ENCODE assay signal across 24 mouse cellular contexts in the genomic region with DNA sequence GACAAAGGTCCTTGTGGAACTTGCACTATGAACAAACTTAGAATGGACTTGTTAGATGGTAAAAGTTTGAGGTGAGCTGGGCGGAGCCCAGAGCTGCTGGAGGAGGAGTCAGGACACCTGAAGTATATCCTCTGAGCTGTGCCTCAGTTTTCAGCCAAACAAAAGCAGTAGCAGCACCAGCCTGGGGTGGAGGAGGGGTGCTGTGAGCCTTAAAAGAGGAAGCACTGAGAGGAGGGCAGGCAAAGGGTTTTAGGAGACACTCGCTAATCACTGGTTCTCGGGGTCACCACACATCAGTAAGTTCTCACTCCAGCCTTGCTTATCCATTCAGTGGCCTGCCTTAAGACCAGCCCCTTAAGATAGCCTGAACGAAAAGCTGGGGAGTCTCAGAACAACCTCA. TPM values are rescaled to one million over a fixed set of nuclear protein-coding genes. Genes with fewer than 3 reads are reported as not detected.
DNase-seq lines count a peak whose midpoint lies in the region; ATAC-seq and TF ChIP-seq lines count a peak whose summit lies in the region.
"Had no signal": no experiment of that assay in that cellular context is flagged by ENCODE, and none has a peak within 500 bp of the region (broad histone marks: within the 10 kb centered on the region; RNA-seq: fewer than 3 reads in every experiment).

No protein-coding gene starts in this region.

- no peak for DNase-seq in forebrain, embryonic 10.5 days (ENCODE audit: extremely low spot score, low spot score)
- DNase-seq in forebrain, embryonic 14.5 days (ENCODE audit: low spot score), result no peak
- DNase-seq in midbrain, embryonic 11.5 days (ENCODE audit: low spot score, missing footprints), result no peak
- DNase-seq in stomach, postnatal 0 days (ENCODE audit: low spot score), result no peak
- DNase-seq in urinary bladder, postnatal 36 days (ENCODE audit: low spot score in 2 of 2), result no peak
- no peak for DNase-seq in neural tube, embryonic 10.5 days (ENCODE audit: extremely low spot score, low spot score)
- DNase-seq: adrenal gland, adult 8-10 months; cerebellum, adult 8-10 months; cerebellum, postnatal 25 days; heart, postnatal 14 days; kidney, adult 8-10 months; kidney, postnatal 10 days; liver, postnatal 0 days; lung, postnatal 14 days; midbrain, embryonic 14.5 days; right cerebral cortex, adult 18-20 months; spleen, adult 18-20 months; thymus, postnatal 4 days had no signal

- peaks cover 37% of the 10 kb centered on the region for H3K4me1 ChIP-seq in forebrain, embryonic 10.5 days
- no peaks in the 10 kb centered on the region for H3K4me1 ChIP-seq in forebrain, embryonic 14.5 days (ENCODE audit: control insufficient read depth, insufficient read depth, low read length)
- H3K4me1 ChIP-seq in midbrain, embryonic 15.5 days, result peaks cover 8% of the 10 kb centered on the region; the same call in 1 of the 2 replicates
- peaks cover 7% of the 10 kb centered on the region; the same call in 1 of the 2 replicates for H3K4me1 ChIP-seq in midbrain, embryonic 11.5 days (ENCODE audit: control insufficient read depth, insufficient read depth, low read length)
- peaks cover 2% of the 10 kb centered on the region; the same call in 1 of the 2 replicates for H3K4me1 ChIP-seq in stomach, postnatal 0 days (replicated peaks; ENCODE audit: control insufficient read depth, insufficient read depth)

- H3K4me2 ChIP-seq in forebrain, embryonic 14.5 days (ENCODE audit: low read length), result no peak overlapping the region
- H3K4me2 ChIP-seq in midbrain, embryonic 15.5 days, result no peak overlapping the region
- no peak overlapping the region for H3K4me2 ChIP-seq in midbrain, embryonic 11.5 days
- H3K4me2 ChIP-seq in stomach, postnatal 0 days (replicated peaks; ENCODE audit: low read depth), result no peak overlapping the region
- H3K4me2 ChIP-seq: forebrain, embryonic 15.5 days; limb, embryonic 12.5 days; liver, embryonic 12.5 days had no signal

- WGBS in forebrain, embryonic 10.5 days, result 39% methylated on average over 4 of the region's 4 CpGs
- 47% methylated on average over 4 of the region's 4 CpGs for WGBS in forebrain, embryonic 14.5 days
- 40% methylated on average over 4 of the region's 4 CpGs for WGBS in midbrain, embryonic 15.5 days
- WGBS in midbrain, embryonic 11.5 days, result 41% methylated on average over 4 of the region's 4 CpGs
- WGBS in stomach, postnatal 0 days, result 75% methylated on average over 4 of the region's 4 CpGs

- TF ChIP-seq CTCF in stomach, postnatal 0 days (IDR thresholded peaks at IDR 0.05; ENCODE audit: low read depth), result no peak

- H3K36me3 ChIP-seq in forebrain, embryonic 10.5 days (replicated peaks), result no peaks in the 10 kb centered on the region
- H3K36me3 ChIP-seq in forebrain, embryonic 14.5 days (ENCODE audit: control insufficient read depth, insufficient read depth, low read length), result no peaks in the 10 kb centered on the region
- no peaks in the 10 kb centered on the region for H3K36me3 ChIP-seq in midbrain, embryonic 15.5 days (replicated peaks)
- H3K36me3 ChIP-seq in midbrain, embryonic 11.5 days (ENCODE audit: control insufficient read depth, insufficient read depth, low read length), result no peaks in the 10 kb centered on the region
- no peaks in the 10 kb centered on the region for H3K36me3 ChIP-seq in stomach, postnatal 0 days (ENCODE audit: control insufficient read depth, insufficient read depth, low read length)
- H3K36me3 ChIP-seq: forebrain, embryonic 15.5 days; limb, embryonic 12.5 days; liver, embryonic 12.5 days had no signal

- 0 out of 2 replicates have a peak overlapping the region, but pooled peaks have one; percentile 10 for H3K27ac ChIP-seq in forebrain, embryonic 10.5 days
- H3K27ac ChIP-seq in forebrain, embryonic 14.5 days (ENCODE audit: low read depth, low read length), result no peak overlapping the region
- H3K27ac ChIP-seq in midbrain, embryonic 15.5 days, result no peak overlapping the region
- no peak overlapping the region for H3K27ac ChIP-seq in midbrain, embryonic 11.5 days (ENCODE audit: low read depth, low read length)
- 0 out of 2 replicates have a peak overlapping the region, but pooled peaks have one; percentile 18 for H3K27ac ChIP-seq in stomach, postnatal 0 days (replicated peaks)
- H3K27ac ChIP-seq: forebrain, embryonic 15.5 days; limb, embryonic 12.5 days; liver, embryonic 12.5 days had no signal

- H3K9ac ChIP-seq in forebrain, embryonic 14.5 days (ENCODE audit: low read length), result no peak overlapping the region
- no peak overlapping the region for H3K9ac ChIP-seq in midbrain, embryonic 15.5 days
- H3K9ac ChIP-seq in midbrain, embryonic 11.5 days (ENCODE audit: low read length), result no peak overlapping the region
- H3K9ac ChIP-seq in stomach, postnatal 0 days (ENCODE audit: low read length), result no peak overlapping the region
- H3K9ac ChIP-seq: forebrain, embryonic 15.5 days; limb, embryonic 12.5 days; liver, embryonic 12.5 days; liver, postnatal 0 days had no signal

- TF ChIP-seq EP300 in stomach, postnatal 0 days (optimal IDR thresholded peaks at IDR 0.05), result no peak

- 0 out of 2 replicates have a peak, but pooled peaks cover 3% of the 10 kb centered on the region for H3K27me3 ChIP-seq in forebrain, embryonic 10.5 days (ENCODE audit: poor library complexity, severe bottlenecking)
- H3K27me3 ChIP-seq in forebrain, embryonic 14.5 days (replicated peaks; ENCODE audit: control insufficient read depth, insufficient read depth, low read length), result no peaks in the 10 kb centered on the region
- H3K27me3 ChIP-seq in midbrain, embryonic 15.5 days (replicated peaks), result no peaks in the 10 kb centered on the region
- no peaks in the 10 kb centered on the region for H3K27me3 ChIP-seq in midbrain, embryonic 11.5 days (ENCODE audit: control insufficient read depth, insufficient read depth, low read length)
- H3K27me3 ChIP-seq in stomach, postnatal 0 days (ENCODE audit: control insufficient read depth, insufficient read depth, low read length), result no peaks in the 10 kb centered on the region
- H3K27me3 ChIP-seq: forebrain, embryonic 15.5 days had no signal

- ATAC-seq in forebrain, embryonic 14.5 days, result no peak
- ATAC-seq in midbrain, embryonic 15.5 days (replicated peaks), result 0 out of 2 replicates have a peak, but pooled peaks have one; percentile 10
- no peak for ATAC-seq in midbrain, embryonic 11.5 days (ENCODE audit: low FRiP score)
- peak; percentile 64 for ATAC-seq in common myeloid progenitor, adult 5-6 weeks (replicated peaks; ENCODE audit: low read depth, poor library complexity, severe bottlenecking)
- ATAC-seq in stomach, postnatal 0 days (ENCODE audit: low FRiP score, low TSS enrichment), result no peak
- ATAC-seq: activated CD4-positive, CD25-positive, alpha-beta regulatory T cell, adult 4 months; forebrain, embryonic 15.5 days; liver, embryonic 12.5 days; liver, postnatal 0 days had no signal

- H3K4me3 ChIP-seq in forebrain, embryonic 10.5 days, result no peak overlapping the region
- H3K4me3 ChIP-seq in forebrain, embryonic 14.5 days (ENCODE audit: low read depth, low read length), result no peak overlapping the region
- no peak overlapping the region for H3K4me3 ChIP-seq in midbrain, embryonic 15.5 days
- H3K4me3 ChIP-seq in midbrain, embryonic 11.5 days (ENCODE audit: low read depth, low read length), result no peak overlapping the region
- H3K4me3 ChIP-seq in stomach, postnatal 0 days (ENCODE audit: low read depth, low read length), result no peak overlapping the region
- H3K4me3 ChIP-seq: forebrain, embryonic 15.5 days; limb, embryonic 12.5 days; liver, embryonic 12.5 days had no signal

- H3K9me3 ChIP-seq in forebrain, embryonic 10.5 days, result no peaks in the 10 kb centered on the region
- no peaks in the 10 kb centered on the region for H3K9me3 ChIP-seq in forebrain, embryonic 14.5 days (replicated peaks; ENCODE audit: control insufficient read depth, low read length)
- H3K9me3 ChIP-seq in midbrain, embryonic 15.5 days, result no peaks in the 10 kb centered on the region
- no peaks in the 10 kb centered on the region for H3K9me3 ChIP-seq in midbrain, embryonic 11.5 days (ENCODE audit: control insufficient read depth, low read length)
- H3K9me3 ChIP-seq in stomach, postnatal 0 days (ENCODE audit: control insufficient read depth, low read length), result no peaks in the 10 kb centered on the region
- H3K9me3 ChIP-seq: forebrain, embryonic 15.5 days; limb, embryonic 12.5 days; liver, embryonic 12.5 days had no signal

RNA-seq across cellular contexts. Expression of gene Clmn, which starts 30.1 kb away (rescaled TPM):
- 1.6 and 2.1 TPM in 2 replicates for polyA plus RNA-seq in forebrain, embryonic 10.5 days (2016; fragmentation: Nextera tagmentation; extraction: Ambion mirVana)
- 0.33 and 0.72 TPM in 2 replicates for polyA plus RNA-seq in forebrain, embryonic 14.5 days (2014; fragmentation: Nextera tagmentation; extraction: Ambion mirVana)
- polyA plus RNA-seq in midbrain, embryonic 15.5 days (2015; fragmentation: Nextera tagmentation; extraction: Ambion mirVana), result 1.4 and 1.7 TPM in 2 replicates
- 1.9 and 2.5 TPM in 2 replicates for polyA plus RNA-seq in midbrain, embryonic 11.5 days (2014; fragmentation: Nextera tagmentation; extraction: Ambion mirVana)
- under 0.01 and 4.8 TPM in 2 replicates for total RNA-seq in common myeloid progenitor, adult 5-6 weeks (2017)
- polyA plus RNA-seq in stomach, postnatal 0 days (2015; fragmentation: Nextera tagmentation; extraction: Ambion mirVana), result 5.5 and 8.0 TPM in 2 replicates

Comparison
In these comparisons a context has a peak if more than half of its experiments do, and no peak if none do; other contexts are left out.
1. H3K27ac ChIP-seq: peak in forebrain, embryonic 10.5 days (single experiment) and stomach, postnatal 0 days (single experiment); none in forebrain, embryonic 14.5 days (single experiment), midbrain, embryonic 15.5 days (single experiment) and midbrain, embryonic 11.5 days (single experiment).
2. ATAC-seq: peak in midbrain, embryonic 15.5 days (single experiment) and common myeloid progenitor, adult 5-6 weeks (single experiment); none in forebrain, embryonic 14.5 days (single experiment), midbrain, embryonic 11.5 days (single experiment) and stomach, postnatal 0 days (single experiment).